Mouse (Mus musculus) kidney, adult 11 months (tissue): ENCODE measurements around the gene Gm20905.
"Not testable (repeated sequence)": the region's sequence is repeated elsewhere in the genome, so short reads cannot be mapped to it uniquely, and the experiment has no call there.

Source experiments
- DNase-seq: peaks from one replicate; pipeline ENCODE4 v3.0.0; 2022

Gene Gm20905

DNA sequence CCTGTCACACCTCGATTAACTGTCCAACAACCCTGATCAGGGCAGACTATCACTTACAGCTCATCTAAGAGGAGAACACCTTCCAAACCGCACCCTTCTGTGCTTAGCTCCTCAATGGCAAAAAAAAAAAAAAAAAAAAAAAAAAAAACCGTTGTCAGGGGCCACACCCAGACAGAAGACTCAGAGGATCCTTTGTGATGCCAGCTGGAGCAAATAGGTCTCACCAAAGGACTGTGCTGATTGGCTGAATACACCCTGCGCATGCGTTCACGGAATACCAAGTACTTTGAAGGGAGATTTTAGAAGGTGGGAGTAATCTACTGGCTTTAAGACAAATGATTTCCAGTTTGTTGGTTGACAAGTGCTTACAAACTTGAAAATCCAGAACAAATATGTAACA, at the start of gene Gm20905:
Gene Gm20905, minus strand, starts transcription at position 101 of the 400 bp plus-strand sequence.
- DNase-seq: not testable (repeated sequence)
